Mouse (Mus musculus): ENCODE measurements at regions not wholly inside any gene's neighbourhood (a gene's known extent, or its start where the extent isn't known, plus 50 kb on each side); places are given as distances from the start of the nearest gene placed in this dataset.

GRCm38 (mm10) chr8:104027161-104027821, 74.1 kb upstream of the Cdh5 start:
- POLR2A ChIA-PET, result no interaction called here
- CTCF ChIA-PET, result interaction anchor here (0.6 to 2.9 kb wide), 21 partner anchors 12 to 533 kb away, joined by 3 to 9 read pairs (median 4); partner anchors contain the start of gene Dync1li2 (in 1 of the 4)

GRCm38 (mm10) chr8:104028626-104029025, 72.8 kb upstream of the Cdh5 start:
- ChIA-PET POLR2A (interaction anchor here in 1 of 4 experiments (1.2 kb wide), 1 partner anchor 11 kb away, joined by 4 read pairs; no protein-coding TSS in a partner anchor), CTCF (interaction anchor here (0.5 to 2.9 kb wide), 15 partner anchors 10 to 535 kb away, joined by 3 to 9 read pairs (median 4); no protein-coding TSS in a partner anchor)

- POLR2A ChIA-PET, result no interaction called here
- CTCF ChIA-PET, result interaction anchor here in 2 of 4 experiments (0.5 to 1.2 kb wide), 2 partner anchors 20 to 187 kb away, joined by 3 to 4 read pairs; no protein-coding TSS in a partner anchor
These were observed 69.2 kb upstream of the Cdh5 start for GRCm38 (mm10) chr8:104032179-104032578.

- POLR2A ChIA-PET, result no interaction called here
- CTCF ChIA-PET, result interaction anchor here in 2 of 4 experiments (0.6 to 1.2 kb wide), 3 partner anchors 11 to 684 kb away, joined by 3 to 6 read pairs (median 4); no protein-coding TSS in a partner anchor
These were observed 68.3 kb upstream of the Cdh5 start for GRCm38 (mm10) chr8:104033148-104033547.

- ChIA-PET CTCF (interaction anchor here (0.6 to 1.0 kb wide), 8 partner anchors 10 to 466 kb away, joined by 3 to 13 read pairs (median 4); no protein-coding TSS in a partner anchor), POLR2A (interaction anchor here in 2 of 4 experiments (0.7 kb wide), 2 partner anchors 86 to 172 kb away, joined by 3 to 7 read pairs; no protein-coding TSS in a partner anchor)
These were observed 67.1 kb upstream of the Cdh5 start for GRCm38 (mm10) chr8:104034286-104034685.

- ChIA-PET CTCF (no interaction called here), POLR2A (interaction anchor here in 1 of 4 experiments (0.8 kb wide), 1 partner anchor 214 kb away, joined by 3 read pairs; the partner anchor contains the start of gene Cklf)
These were observed 64.6 kb upstream of the Cdh5 start for GRCm38 (mm10) chr8:104036580-104037477.

GRCm38 (mm10) chr8:104037611-104038010, 63.8 kb upstream of the Cdh5 start:
- POLR2A ChIA-PET, result interaction anchor here in 1 of 4 experiments (0.8 kb wide), 1 partner anchor 213 kb away, joined by 3 read pairs; the partner anchor contains the start of gene Cklf
- CTCF ChIA-PET, result interaction anchor here in 1 of 4 experiments (1.2 kb wide), 1 partner anchor 40 kb away, joined by 3 read pairs; no protein-coding TSS in a partner anchor

GRCm38 (mm10) chr8:104039526-104039925, 61.9 kb upstream of the Cdh5 start:
- POLR2A ChIA-PET, result interaction anchor here in 2 of 4 experiments (0.5 to 1.6 kb wide), 3 partner anchors 11 to 335 kb away, joined by 3 to 4 read pairs (median 3); no protein-coding TSS in a partner anchor
- CTCF ChIA-PET, result interaction anchor here in 3 of 4 experiments (1.0 to 1.6 kb wide), 6 partner anchors 11 to 91 kb away, joined by 3 to 12 read pairs (median 4); no protein-coding TSS in a partner anchor

GRCm38 (mm10) chr8:104041522-104041921, 59.9 kb upstream of the Cdh5 start:
- CTCF ChIA-PET, result interaction anchor here in 1 of 4 experiments (1.4 kb wide), 1 partner anchor 9 kb away, joined by 4 read pairs; no protein-coding TSS in a partner anchor
- POLR2A ChIA-PET, result no interaction called here

- ChIA-PET POLR2A (no interaction called here), CTCF (interaction anchor here in 1 of 4 experiments (1.4 kb wide), 1 partner anchor 8 kb away, joined by 4 read pairs; no protein-coding TSS in a partner anchor)
These were observed 59.0 kb upstream of the Cdh5 start for GRCm38 (mm10) chr8:104042434-104042833.

- POLR2A ChIA-PET, result no interaction called here
- CTCF ChIA-PET, result no interaction called here
These were observed 53.4 kb upstream of the Cdh5 start for GRCm38 (mm10) chr8:104048037-104048436.

GRCm38 (mm10) chr8:104049181-104049580, 52.2 kb upstream of the Cdh5 start:
- ChIA-PET CTCF (no interaction called here), POLR2A (no interaction called here)

- CTCF ChIA-PET, result interaction anchor here (0.5 to 2.9 kb wide), 19 partner anchors 9 to 393 kb away, joined by 3 to 12 read pairs (median 4); no protein-coding TSS in a partner anchor
- POLR2A ChIA-PET, result interaction anchor here in 1 of 4 experiments (0.6 kb wide), 1 partner anchor 1000 kb away, joined by 4 read pairs; no protein-coding TSS in a partner anchor
These were observed 50.5 kb upstream of the Cdh5 start for GRCm38 (mm10) chr8:104050694-104051539.

GRCm38 (mm10) chr8:104051540-104051882, 49.9 kb upstream of the Cdh5 start:
- ChIA-PET CTCF (interaction anchor here in 3 of 4 experiments (0.8 to 2.9 kb wide), 15 partner anchors 9 to 97 kb away, joined by 3 to 12 read pairs (median 5); no protein-coding TSS in a partner anchor), POLR2A (interaction anchor here in 1 of 4 experiments (0.6 kb wide), 1 partner anchor 1000 kb away, joined by 4 read pairs; no protein-coding TSS in a partner anchor)
